Mouse (Mus musculus): Measurements from ENCODE around the gene Lars2. TPM values are rescaled to one million over a fixed set of nuclear protein-coding genes. Genes with fewer than 3 reads are reported as not detected.

The Lars2 gene
- total and polyA plus RNA-seq, 2 experiments from 2014 or later = 33.1 to 986 TPM

DNA sequence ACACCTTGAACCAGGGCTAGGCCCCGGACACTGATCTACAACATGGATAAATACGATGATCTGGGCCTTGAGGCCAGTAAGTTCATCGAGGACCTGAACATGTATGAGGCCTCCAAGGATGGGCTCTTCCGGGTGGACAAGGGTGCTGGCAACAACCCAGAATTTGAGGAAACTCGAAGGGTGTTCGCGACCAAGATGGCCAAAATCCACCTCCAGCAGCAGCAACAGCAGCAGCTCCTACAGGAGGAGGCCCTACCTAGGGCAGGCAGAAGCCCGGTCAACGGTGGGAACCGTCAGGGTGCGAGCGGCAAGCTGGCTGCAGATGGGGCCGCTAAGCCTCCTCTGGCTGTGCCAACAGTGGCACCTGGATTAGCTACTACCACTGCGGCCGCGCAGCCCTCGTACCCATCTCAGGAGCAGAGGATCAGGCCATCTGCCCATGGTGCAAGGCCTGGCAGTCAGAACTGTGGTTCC lies 112.5 kb downstream of the Lars2 start:
- WGBS = 7% methylated on average over 17 of the region's 17 CpGs
- Histone ChIP-seq H3K9me3 (replicated peaks; ENCODE audit: control insufficient read depth, low read length) (no peaks in the 10 kb centered on the region), H3K27ac (ENCODE audit: low read depth) (peak overlapping the region; percentile 89), H3K9ac (replicated peaks; ENCODE audit: low read depth, low read length) (peak overlapping the region; percentile 80), H3K4me2 (ENCODE audit: low read depth, low read length) (peak overlapping the region; percentile 98), H3K27me3 (ENCODE audit: control insufficient read depth, insufficient read depth, low read length) (no peaks in the 10 kb centered on the region), H3K4me3 (ENCODE audit: low read depth, low read length) (peak overlapping the region; percentile 64), H3K36me3 (replicated peaks; ENCODE audit: control insufficient read depth, insufficient read depth, low read length) (peaks cover 14% of the 10 kb centered on the region; the same call in 1 of the 2 replicates), H3K4me1 (ENCODE audit: control insufficient read depth, insufficient read depth) (peaks cover 46% of the 10 kb centered on the region)
- ATAC-seq (ENCODE audit: insufficient read depth, low read depth) (no peak), DNase-seq (ENCODE audit: low spot score) (no peak)
- no peak for TF ChIP-seq CTCF (IDR thresholded peaks at IDR 0.05; ENCODE audit: low read depth)
- no peak for TF ChIP-seq EP300 (IDR thresholded peaks at IDR 0.05; ENCODE audit: low read depth)

DNA sequence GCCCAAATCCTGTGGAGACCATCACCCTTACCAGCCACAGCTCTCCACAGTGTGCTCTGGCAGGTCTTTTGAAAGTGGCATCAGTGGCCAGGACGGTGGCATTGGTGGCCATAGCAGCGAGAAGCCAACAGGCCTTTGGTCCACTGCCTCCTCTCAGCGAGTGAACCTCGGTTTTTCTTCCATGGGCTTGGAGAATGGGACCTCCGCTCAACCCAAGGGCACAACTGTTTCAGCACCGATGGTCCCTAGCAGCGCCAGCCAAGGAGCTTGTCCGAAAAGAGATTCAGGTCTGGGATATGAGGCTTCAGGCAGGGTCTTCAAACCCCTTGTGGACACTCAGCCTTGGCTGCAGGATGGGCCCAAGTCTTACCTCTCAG lies 113.1 kb downstream of the Lars2 start:
- Histone ChIP-seq H3K4me3 (ENCODE audit: low read depth, low read length) (peak overlapping the region; percentile 64), H3K9ac (replicated peaks; ENCODE audit: low read depth, low read length) (peak overlapping the region; percentile 80), H3K36me3 (replicated peaks; ENCODE audit: control insufficient read depth, insufficient read depth, low read length) (peaks cover 20% of the 10 kb centered on the region; the same call in 1 of the 2 replicates), H3K4me2 (ENCODE audit: low read depth, low read length) (peak overlapping the region; percentile 98), H3K4me1 (ENCODE audit: control insufficient read depth, insufficient read depth) (peaks cover 52% of the 10 kb centered on the region), H3K9me3 (replicated peaks; ENCODE audit: control insufficient read depth, low read length) (no peaks in the 10 kb centered on the region), H3K27me3 (ENCODE audit: control insufficient read depth, insufficient read depth, low read length) (no peaks in the 10 kb centered on the region), H3K27ac (ENCODE audit: low read depth) (peak overlapping the region; percentile 89; the same call in 1 of the 2 replicates)
- WGBS = 68% methylated on average over 8 of the region's 8 CpGs
- ATAC-seq (ENCODE audit: insufficient read depth, low read depth) = no peak
- DNase-seq (ENCODE audit: low spot score) = no peak
- TF ChIP-seq EP300 (IDR thresholded peaks at IDR 0.05; ENCODE audit: low read depth) = no peak
- no peak for TF ChIP-seq CTCF (IDR thresholded peaks at IDR 0.05; ENCODE audit: low read depth)

DNA sequence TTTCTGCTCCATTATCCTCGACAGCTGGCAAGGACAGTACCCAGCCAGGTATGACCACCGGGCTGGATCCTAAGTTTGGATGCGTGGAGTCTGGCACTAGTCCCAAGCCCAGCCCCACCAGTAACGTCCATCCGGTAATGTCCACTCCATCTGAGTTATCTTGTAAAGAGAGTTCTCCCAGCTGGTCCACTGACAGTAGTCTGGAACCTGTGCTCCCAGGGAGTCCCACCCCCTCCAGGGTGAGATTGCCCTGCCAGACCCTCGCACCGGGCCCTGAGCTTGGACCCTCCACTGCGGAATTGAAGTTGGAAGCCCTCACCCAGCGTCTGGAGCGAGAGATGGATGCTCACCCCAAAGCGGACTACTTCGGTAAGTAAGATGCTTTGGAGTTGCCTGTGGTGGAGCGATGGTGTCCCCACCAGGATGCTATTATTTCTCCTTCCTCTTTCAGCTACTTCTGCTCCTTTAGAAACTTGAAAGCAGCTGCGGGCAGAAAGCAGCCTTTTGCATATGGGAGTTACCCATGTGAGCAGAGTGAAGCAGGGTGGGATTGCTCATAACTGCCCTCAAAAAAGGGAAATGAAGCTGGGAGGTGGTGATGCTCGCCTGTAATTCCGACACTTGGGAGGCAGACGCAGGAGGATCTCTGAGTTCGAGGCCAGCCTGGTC lies 113.7 kb downstream of the Lars2 start:
- peak overlapping the region; percentile 89; the same call in 1 of the 2 replicates for H3K27ac ChIP-seq (ENCODE audit: low read depth)
- H3K4me1 ChIP-seq (ENCODE audit: control insufficient read depth, insufficient read depth) = peaks cover 57% of the 10 kb centered on the region
- TF ChIP-seq CTCF (IDR thresholded peaks at IDR 0.05; ENCODE audit: low read depth) (no peak), EP300 (IDR thresholded peaks at IDR 0.05; ENCODE audit: low read depth) (no peak)
- peak overlapping the region; percentile 98 for H3K4me2 ChIP-seq (ENCODE audit: low read depth, low read length)
- H3K36me3 ChIP-seq (replicated peaks; ENCODE audit: control insufficient read depth, insufficient read depth, low read length) = peaks cover 21% of the 10 kb centered on the region; the same call in 1 of the 2 replicates
- no peaks in the 10 kb centered on the region for H3K9me3 ChIP-seq (replicated peaks; ENCODE audit: control insufficient read depth, low read length)
- ATAC-seq (ENCODE audit: insufficient read depth, low read depth) = no peak
- DNase-seq (ENCODE audit: low spot score) = no peak
- 45% methylated on average over 18 of the region's 18 CpGs for WGBS
- H3K27me3 ChIP-seq (ENCODE audit: control insufficient read depth, insufficient read depth, low read length) = no peaks in the 10 kb centered on the region
- peak overlapping the region; percentile 64 for H3K4me3 ChIP-seq (ENCODE audit: low read depth, low read length)
- peak overlapping the region; percentile 80 for H3K9ac ChIP-seq (replicated peaks; ENCODE audit: low read depth, low read length)

DNA sequence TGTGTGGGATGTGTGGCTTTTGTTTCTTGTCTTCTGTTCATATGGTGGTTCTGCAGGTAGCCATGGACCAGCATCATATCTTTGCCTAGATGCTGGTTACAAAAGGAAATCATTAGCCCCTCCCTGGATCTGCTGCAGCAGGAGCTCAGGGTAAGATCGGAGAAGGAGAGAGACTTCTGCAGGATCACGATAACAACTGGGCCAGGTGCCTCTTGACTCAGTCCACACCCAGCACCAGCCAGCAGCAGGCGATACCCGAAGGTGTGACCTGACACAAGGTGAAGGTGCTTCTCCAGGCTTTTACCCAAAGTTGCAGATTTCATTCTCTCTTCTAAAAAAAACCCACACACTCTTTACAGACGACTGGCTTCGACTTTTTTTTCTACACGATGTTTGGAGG lies 114.4 kb downstream of the Lars2 start:
- peak overlapping the region; percentile 64 for H3K4me3 ChIP-seq (ENCODE audit: low read depth, low read length)
- no peak for TF ChIP-seq EP300 (IDR thresholded peaks at IDR 0.05; ENCODE audit: low read depth)
- no peak for TF ChIP-seq CTCF (IDR thresholded peaks at IDR 0.05; ENCODE audit: low read depth)
- H3K27ac ChIP-seq (ENCODE audit: low read depth) = no peak overlapping the region
- no peak for ATAC-seq (ENCODE audit: insufficient read depth, low read depth)
- no peak for DNase-seq (ENCODE audit: low spot score)
- 28% methylated on average over 7 of the region's 7 CpGs for WGBS
- peaks cover 64% of the 10 kb centered on the region for H3K4me1 ChIP-seq (ENCODE audit: control insufficient read depth, insufficient read depth)
- no peaks in the 10 kb centered on the region for H3K27me3 ChIP-seq (ENCODE audit: control insufficient read depth, insufficient read depth, low read length)
- peaks cover 24% of the 10 kb centered on the region; the same call in 1 of the 2 replicates for H3K36me3 ChIP-seq (replicated peaks; ENCODE audit: control insufficient read depth, insufficient read depth, low read length)
- peak overlapping the region; percentile 80 for H3K9ac ChIP-seq (replicated peaks; ENCODE audit: low read depth, low read length)
- peak overlapping the region; percentile 98 for H3K4me2 ChIP-seq (ENCODE audit: low read depth, low read length)
- H3K9me3 ChIP-seq (replicated peaks; ENCODE audit: control insufficient read depth, low read length) = no peaks in the 10 kb centered on the region

DNA sequence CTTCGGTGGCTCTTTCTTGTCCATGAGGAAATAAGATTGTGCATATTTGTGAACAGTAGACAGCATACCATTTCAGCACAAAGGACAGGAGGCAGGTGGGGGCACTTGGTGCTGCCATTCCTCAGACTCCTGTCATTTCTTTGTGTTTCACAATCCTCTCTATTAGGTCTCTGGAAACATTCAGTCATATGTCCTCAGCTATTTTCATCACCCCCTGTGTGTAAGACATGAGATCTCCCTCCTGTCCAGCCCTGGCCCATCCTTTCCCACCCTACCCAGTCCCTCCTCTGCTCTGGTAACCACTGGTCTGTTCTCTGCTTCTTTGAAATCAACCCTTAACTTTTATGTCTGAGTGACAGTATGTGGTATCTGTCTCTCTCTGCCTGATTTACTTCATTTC lies 116.9 kb downstream of the Lars2 start:
- H3K9me3 ChIP-seq (replicated peaks; ENCODE audit: control insufficient read depth, low read length) = no peaks in the 10 kb centered on the region
- no peak for DNase-seq (ENCODE audit: low spot score)
- WGBS = 31% methylated on average over 1 of the region's 1 CpGs
- peaks cover 79% of the 10 kb centered on the region for H3K4me1 ChIP-seq (ENCODE audit: control insufficient read depth, insufficient read depth)
- peaks cover 29% of the 10 kb centered on the region for H3K36me3 ChIP-seq (replicated peaks; ENCODE audit: control insufficient read depth, insufficient read depth, low read length)
- TF ChIP-seq EP300 (IDR thresholded peaks at IDR 0.05; ENCODE audit: low read depth) (no peak), CTCF (IDR thresholded peaks at IDR 0.05; ENCODE audit: low read depth) (no peak)
- ATAC-seq (ENCODE audit: insufficient read depth, low read depth) = no peak
- H3K4me3 ChIP-seq (ENCODE audit: low read depth, low read length) = no peak overlapping the region; the same call in 1 of the 2 replicates
- H3K9ac ChIP-seq (replicated peaks; ENCODE audit: low read depth, low read length) = no peak overlapping the region
- no peaks in the 10 kb centered on the region for H3K27me3 ChIP-seq (ENCODE audit: control insufficient read depth, insufficient read depth, low read length)
- H3K27ac ChIP-seq (ENCODE audit: low read depth) = peak overlapping the region; percentile 49; the same call in 1 of the 2 replicates
- peak overlapping the region; percentile 98 for H3K4me2 ChIP-seq (ENCODE audit: low read depth, low read length)

Measured in heart, postnatal 0 days (tissue).